Mouse (Mus musculus): Measurements from ENCODE around the gene Gm42906. TPM values are rescaled to one million over a fixed set of nuclear protein-coding genes. Genes with fewer than 3 reads are reported as not detected.

Gene Gm42906
- polyA plus RNA-seq, 1 experiment from 2014 or later: 0.66 TPM

GRCm38 (mm10) chr5:151277927-151278326, 150.0 kb downstream of the Gm42906 start:
- whole genome bisulfite sequencing: 71% methylated on average over 6 of the region's 6 CpGs

GRCm38 (mm10) chr5:151275986-151276385, 152.0 kb downstream of the Gm42906 start:
- Histone ChIP-seq H3K9ac (replicated peaks; ENCODE audit: low read depth) (no peak overlapping the region), H3K4me2 (replicated peaks; ENCODE audit: low read depth, low read length) (no peak overlapping the region), H3K4me3 (ENCODE audit: low read depth, low read length) (no peak overlapping the region), H3K27ac (ENCODE audit: low read length) (no peak overlapping the region), H3K4me1 (ENCODE audit: insufficient read depth, low read depth, low read length) (no peaks in the 10 kb centered on the region), H3K27me3 (replicated peaks; ENCODE audit: insufficient read depth, low read length) (no peaks in the 10 kb centered on the region), H3K9me3 (ENCODE audit: low read length) (no peaks in the 10 kb centered on the region), H3K36me3 (ENCODE audit: insufficient read depth, low read length) (no peaks in the 10 kb centered on the region)
- TF ChIP-seq CTCF (IDR thresholded peaks at IDR 0.05): no peak
- no peak for TF ChIP-seq EP300 (IDR thresholded peaks at IDR 0.05)
- DNase-seq (ENCODE audit: low spot score): no peak
- WGBS: 96% methylated on average over 2 of the region's 2 CpGs
- no peak for ATAC-seq

More at GRCm38 (mm10) chr5:151277927-151278326, 150.0 kb downstream of the Gm42906 start:
- Histone ChIP-seq H3K9me3 (ENCODE audit: low read length) (no peaks in the 10 kb centered on the region), H3K36me3 (ENCODE audit: insufficient read depth, low read length) (no peaks in the 10 kb centered on the region), H3K4me1 (ENCODE audit: insufficient read depth, low read depth, low read length) (no peaks in the 10 kb centered on the region), H3K27me3 (replicated peaks; ENCODE audit: insufficient read depth, low read length) (no peaks in the 10 kb centered on the region), H3K4me3 (ENCODE audit: low read depth, low read length) (no peak overlapping the region), H3K27ac (ENCODE audit: low read length) (no peak overlapping the region), H3K4me2 (replicated peaks; ENCODE audit: low read depth, low read length) (no peak overlapping the region), H3K9ac (replicated peaks; ENCODE audit: low read depth) (no peak overlapping the region)
- DNase-seq (ENCODE audit: low spot score): no peak
- TF ChIP-seq EP300 (IDR thresholded peaks at IDR 0.05) (no peak), CTCF (IDR thresholded peaks at IDR 0.05) (no peak)
- no peak for ATAC-seq

DNA sequence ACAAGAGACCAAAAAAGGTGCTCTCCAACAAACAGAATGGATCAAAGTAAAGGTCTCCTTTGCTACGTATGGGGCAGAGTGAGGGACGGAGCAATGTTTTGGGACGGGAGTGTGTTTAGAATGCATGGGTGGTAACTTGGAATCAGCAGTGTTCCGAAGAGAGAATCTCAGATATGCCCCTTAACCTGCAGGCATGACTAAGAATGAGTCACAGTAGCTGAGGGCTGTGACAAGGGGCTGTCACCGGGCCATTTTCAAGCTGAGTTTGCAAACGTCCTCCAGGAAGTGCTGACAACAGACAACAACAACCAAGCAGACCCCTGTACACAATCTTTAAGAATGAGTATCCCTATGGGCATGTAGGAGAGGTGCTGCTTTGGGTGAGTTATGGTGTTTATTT, 153.7 kb downstream of the Gm42906 start:
- no peak for TF ChIP-seq CTCF (IDR thresholded peaks at IDR 0.05)
- TF ChIP-seq EP300 (IDR thresholded peaks at IDR 0.05): no peak
- Histone ChIP-seq H3K27me3 (replicated peaks; ENCODE audit: insufficient read depth, low read length) (no peaks in the 10 kb centered on the region), H3K4me1 (ENCODE audit: insufficient read depth, low read depth, low read length) (no peaks in the 10 kb centered on the region), H3K36me3 (ENCODE audit: insufficient read depth, low read length) (no peaks in the 10 kb centered on the region), H3K9me3 (ENCODE audit: low read length) (no peaks in the 10 kb centered on the region), H3K4me2 (replicated peaks; ENCODE audit: low read depth, low read length) (no peak overlapping the region), H3K27ac (ENCODE audit: low read length) (no peak overlapping the region), H3K9ac (replicated peaks; ENCODE audit: low read depth) (no peak overlapping the region), H3K4me3 (ENCODE audit: low read depth, low read length) (no peak overlapping the region)
- DNase-seq (ENCODE audit: low spot score) (no peak), ATAC-seq (no peak)
- WGBS: 46% methylated on average over 6 of the region's 6 CpGs

DNA sequence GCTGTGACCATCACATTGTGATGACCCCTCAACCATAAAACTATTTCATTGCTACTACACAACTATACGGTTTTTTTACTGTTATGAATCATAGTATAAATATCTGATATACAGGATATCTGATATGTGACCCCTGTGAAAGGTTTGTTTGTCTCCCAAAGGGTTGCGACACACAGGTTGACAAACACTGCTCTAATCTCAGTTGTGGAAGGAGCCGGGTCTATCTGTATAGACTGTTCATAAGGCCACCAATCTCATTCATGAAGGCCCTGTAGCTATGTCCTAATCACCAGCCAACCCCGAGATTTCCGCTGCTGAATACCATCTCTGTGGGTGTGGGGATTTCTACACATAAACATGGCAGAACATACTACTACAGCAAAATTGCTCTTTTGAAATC, 157.1 kb downstream of the Gm42906 start:
- WGBS: 85% methylated on average over 5 of the region's 5 CpGs
- no peak for ATAC-seq
- Histone ChIP-seq H3K9ac (replicated peaks; ENCODE audit: low read depth) (no peak overlapping the region), H3K36me3 (ENCODE audit: insufficient read depth, low read length) (no peaks in the 10 kb centered on the region), H3K4me3 (ENCODE audit: low read depth, low read length) (no peak overlapping the region), H3K27me3 (replicated peaks; ENCODE audit: insufficient read depth, low read length) (no peaks in the 10 kb centered on the region), H3K4me2 (replicated peaks; ENCODE audit: low read depth, low read length) (no peak overlapping the region), H3K9me3 (ENCODE audit: low read length) (no peaks in the 10 kb centered on the region), H3K4me1 (ENCODE audit: insufficient read depth, low read depth, low read length) (no peaks in the 10 kb centered on the region), H3K27ac (ENCODE audit: low read length) (no peak overlapping the region)
- no peak for DNase-seq (ENCODE audit: low spot score)
- TF ChIP-seq CTCF (IDR thresholded peaks at IDR 0.05): no peak

DNA sequence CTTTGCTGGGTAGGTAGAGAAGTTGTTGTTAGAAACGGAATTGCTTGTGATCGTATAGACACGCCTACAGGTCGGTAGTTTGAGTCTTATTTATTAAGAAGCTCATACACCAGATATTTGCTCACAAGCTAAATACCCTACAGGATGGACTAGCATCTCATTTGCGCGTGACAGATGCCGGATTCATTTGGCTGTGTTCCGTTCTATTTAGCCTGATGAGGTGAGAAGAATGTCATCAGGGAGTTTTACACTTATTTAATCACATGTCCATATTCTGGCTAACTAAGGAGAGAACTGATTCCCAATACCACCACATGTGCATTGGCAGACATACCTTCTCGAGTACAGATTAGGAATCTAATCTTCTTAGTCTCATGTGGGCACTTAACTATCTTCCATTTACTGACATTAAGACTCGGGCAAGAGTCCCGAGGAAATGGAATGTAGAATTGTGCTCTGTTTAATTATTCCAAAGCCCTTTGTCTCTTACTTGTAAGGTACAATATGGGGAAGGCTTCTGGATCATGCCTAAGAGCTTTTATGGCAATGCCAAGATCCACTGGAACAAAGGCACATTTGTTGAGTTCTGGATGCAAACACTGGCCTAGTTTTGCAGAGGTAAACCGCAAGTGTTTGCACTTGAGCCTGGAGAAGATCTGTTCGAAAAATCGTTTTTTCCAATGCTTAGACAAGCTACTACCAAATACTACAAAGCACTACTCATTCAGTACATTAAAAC, 160.9 kb downstream of the Gm42906 start:
- Histone ChIP-seq H3K9ac (replicated peaks; ENCODE audit: low read depth) (no peak overlapping the region), H3K27ac (ENCODE audit: low read length) (no peak overlapping the region), H3K4me2 (replicated peaks; ENCODE audit: low read depth, low read length) (no peak overlapping the region), H3K27me3 (replicated peaks; ENCODE audit: insufficient read depth, low read length) (no peaks in the 10 kb centered on the region), H3K9me3 (ENCODE audit: low read length) (no peaks in the 10 kb centered on the region), H3K36me3 (ENCODE audit: insufficient read depth, low read length) (no peaks in the 10 kb centered on the region), H3K4me1 (ENCODE audit: insufficient read depth, low read depth, low read length) (no peaks in the 10 kb centered on the region), H3K4me3 (ENCODE audit: low read depth, low read length) (no peak overlapping the region)
- 72% methylated on average over 14 of the region's 14 CpGs for WGBS
- ATAC-seq (no peak), DNase-seq (ENCODE audit: low spot score) (no peak)
- TF ChIP-seq EP300 (IDR thresholded peaks at IDR 0.05): no peak
- no peak for TF ChIP-seq CTCF (IDR thresholded peaks at IDR 0.05)

GRCm38 (mm10) chr5:151261558-151261957, 166.4 kb downstream of the Gm42906 start:
- Histone ChIP-seq H3K4me1 (ENCODE audit: insufficient read depth, low read depth, low read length) (0 out of 2 replicates have a peak, but pooled peaks cover 5% of the 10 kb centered on the region), H3K27me3 (replicated peaks; ENCODE audit: insufficient read depth, low read length) (no peaks in the 10 kb centered on the region), H3K9ac (replicated peaks; ENCODE audit: low read depth) (no peak overlapping the region), H3K36me3 (ENCODE audit: insufficient read depth, low read length) (no peaks in the 10 kb centered on the region), H3K4me2 (replicated peaks; ENCODE audit: low read depth, low read length) (no peak overlapping the region), H3K9me3 (ENCODE audit: low read length) (no peaks in the 10 kb centered on the region), H3K4me3 (ENCODE audit: low read depth, low read length) (no peak overlapping the region), H3K27ac (ENCODE audit: low read length) (no peak overlapping the region)
- no peak for DNase-seq (ENCODE audit: low spot score)
- 76% methylated on average over 2 of the region's 2 CpGs for WGBS
- ATAC-seq: no peak
- TF ChIP-seq EP300 (IDR thresholded peaks at IDR 0.05) (no peak), CTCF (IDR thresholded peaks at IDR 0.05) (no peak)

Data from lung, postnatal 0 days (tissue).